Mouse (Mus musculus) urinary bladder, postnatal 25 days (tissue): ENCODE data around the gene C2cd2.
"Not testable (repeated sequence)": the region's sequence is repeated elsewhere in the genome, so short reads cannot be mapped to it uniquely, and the experiment has no call there.

Experiments
- DNase-seq: peaks from one replicate; pipeline ENCODE4 v3.0.0; 2022; ENCODE audit warnings: low spot score

The C2cd2 gene

GRCm38 (mm10) chr16:97946993-97947392, 15.4 kb downstream of the C2cd2 start:
- not testable (repeated sequence) for DNase-seq

- no peak for DNase-seq
Measured at GRCm38 (mm10) chr16:97941844-97942243, 20.6 kb downstream of the C2cd2 start.

GRCm38 (mm10) chr16:97940471-97940973, 21.9 kb downstream of the C2cd2 start:
- no peak for DNase-seq

- DNase-seq, result no peak
Measured at GRCm38 (mm10) chr16:97935815-97936214, 26.6 kb downstream of the C2cd2 start.

- DNase-seq, result no peak
Measured at GRCm38 (mm10) chr16:97930231-97930630, 32.2 kb downstream of the C2cd2 start.

GRCm38 (mm10) chr16:97929520-97929919, 32.9 kb downstream of the C2cd2 start:
- DNase-seq, result no peak

- no peak for DNase-seq
Measured at GRCm38 (mm10) chr16:97927331-97927938, 35.0 kb downstream of the C2cd2 start.

- DNase-seq, result no peak
Measured at GRCm38 (mm10) chr16:97926381-97926780, 36.0 kb downstream of the C2cd2 start.

- no peak for DNase-seq
Measured at GRCm38 (mm10) chr16:97925760-97926159, 36.6 kb downstream of the C2cd2 start.

- DNase-seq, result no peak
Measured at GRCm38 (mm10) chr16:97923700-97924099, 38.7 kb downstream of the C2cd2 start.

GRCm38 (mm10) chr16:97922779-97923126, 39.6 kb downstream of the C2cd2 start:
- DNase-seq, result no peak

- DNase-seq, result peak; percentile 86
Measured at GRCm38 (mm10) chr16:97921961-97922778, 40.2 kb downstream of the C2cd2 start.

- no peak for DNase-seq
Measured at GRCm38 (mm10) chr16:97920621-97921020, 41.8 kb downstream of the C2cd2 start.

- DNase-seq, result no peak
Measured at GRCm38 (mm10) chr16:97919793-97920192, 42.6 kb downstream of the C2cd2 start.

GRCm38 (mm10) chr16:97912873-97913272, 49.5 kb downstream of the C2cd2 start:
- DNase-seq, result no peak

- DNase-seq, result no peak
Measured at GRCm38 (mm10) chr16:97909356-97909755, 53.0 kb downstream of the C2cd2 start.

- no peak for DNase-seq
Measured at GRCm38 (mm10) chr16:97907496-97907895, 54.9 kb downstream of the C2cd2 start.

- no peak for DNase-seq
Measured at GRCm38 (mm10) chr16:97906337-97906736, 56.1 kb downstream of the C2cd2 start.

- DNase-seq, result no peak
Measured at GRCm38 (mm10) chr16:97905449-97905991, 56.9 kb downstream of the C2cd2 start.

- DNase-seq, result no peak
Measured at GRCm38 (mm10) chr16:97904035-97904434, 58.4 kb downstream of the C2cd2 start.

- peak; percentile 19 for DNase-seq
Measured at GRCm38 (mm10) chr16:97897346-97898024, 64.9 kb downstream of the C2cd2 start.

GRCm38 (mm10) chr16:97887762-97888161, 74.6 kb downstream of the C2cd2 start:
- no peak for DNase-seq

- DNase-seq, result no peak
Measured at GRCm38 (mm10) chr16:97883696-97884095, 78.7 kb downstream of the C2cd2 start.
